ENCODE assay signal across 31 mouse cellular contexts in the genomic region with DNA sequence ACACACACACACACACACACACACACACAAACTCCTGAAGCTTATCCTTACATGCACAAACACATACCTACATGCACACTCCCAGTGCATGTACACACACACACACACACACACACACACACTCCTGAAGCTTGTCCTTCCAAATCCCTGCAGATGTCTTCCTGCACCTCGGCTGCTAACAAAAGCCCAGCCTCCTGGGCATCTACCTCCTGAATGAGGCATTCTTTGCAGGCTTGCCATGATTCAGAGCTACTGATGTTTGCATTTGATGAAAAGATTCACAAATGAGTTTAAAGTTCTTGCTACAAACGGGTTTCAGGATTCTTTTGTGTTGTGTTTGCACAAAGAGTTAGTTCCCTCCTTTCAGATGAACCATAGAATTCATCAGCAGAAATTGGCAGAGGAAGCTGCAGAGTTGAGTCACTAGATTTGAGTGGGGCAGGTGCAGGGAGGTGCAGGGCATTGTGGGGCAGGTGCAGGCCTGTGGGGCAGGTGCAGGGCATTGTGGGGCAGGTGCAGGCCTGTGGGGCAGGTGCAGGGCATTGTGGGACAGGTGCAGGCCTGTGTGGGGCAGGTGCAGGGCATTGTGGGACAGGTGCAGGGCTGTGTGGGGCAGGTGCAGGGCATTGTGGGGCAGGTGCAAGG.
DNase-seq lines count a peak whose midpoint lies in the region; ATAC-seq lines count a peak whose summit lies in the region.
"Had no signal": no experiment of that assay in that cellular context is flagged by ENCODE, and none has a peak within 500 bp of the region (broad histone marks: within the 10 kb centered on the region; RNA-seq: fewer than 3 reads in every experiment).

No protein-coding gene starts in this region.

- H3K9me3 ChIP-seq in forebrain, embryonic 10.5 days = no peaks in the 10 kb centered on the region
- no peaks in the 10 kb centered on the region for H3K9me3 ChIP-seq in forebrain, embryonic 16.5 days (ENCODE audit: control insufficient read depth, low read length)
- no peaks in the 10 kb centered on the region for H3K9me3 ChIP-seq in hindbrain, embryonic 13.5 days
- H3K9me3 ChIP-seq in hindbrain, embryonic 16.5 days (ENCODE audit: control insufficient read depth, low read length) = no peaks in the 10 kb centered on the region
- no peaks in the 10 kb centered on the region for H3K9me3 ChIP-seq in stomach, embryonic 15.5 days
- H3K9me3 ChIP-seq: heart, embryonic 12.5 days; limb, embryonic 10.5 days; limb, embryonic 15.5 days; liver, embryonic 13.5 days had no signal

- H3K4me3 ChIP-seq in forebrain, embryonic 10.5 days = no peak overlapping the region
- H3K4me3 ChIP-seq in forebrain, embryonic 16.5 days (replicated peaks; ENCODE audit: low read length) = no peak overlapping the region
- no peak overlapping the region for H3K4me3 ChIP-seq in hindbrain, embryonic 13.5 days
- no peak overlapping the region for H3K4me3 ChIP-seq in hindbrain, embryonic 16.5 days (ENCODE audit: low read length)
- no peak overlapping the region for H3K4me3 ChIP-seq in stomach, embryonic 15.5 days (replicated peaks)
- H3K4me3 ChIP-seq: gastrocnemius, adult 2 months; heart, adult 2 months; heart, embryonic 12.5 days; limb, embryonic 10.5 days; limb, embryonic 15.5 days; liver, embryonic 13.5 days had no signal

- H3K4me1 ChIP-seq in forebrain, embryonic 10.5 days = peaks cover 9% of the 10 kb centered on the region; the same call in 1 of the 2 replicates
- H3K4me1 ChIP-seq in forebrain, embryonic 16.5 days (replicated peaks; ENCODE audit: control insufficient read depth, insufficient read depth, low read length) = no peaks in the 10 kb centered on the region
- no peaks in the 10 kb centered on the region for H3K4me1 ChIP-seq in hindbrain, embryonic 13.5 days (replicated peaks)
- H3K4me1 ChIP-seq in hindbrain, embryonic 16.5 days (ENCODE audit: control insufficient read depth, insufficient read depth, low read depth, low read length) = no peaks in the 10 kb centered on the region
- 0 out of 2 replicates have a peak, but pooled peaks cover 3% of the 10 kb centered on the region for H3K4me1 ChIP-seq in stomach, embryonic 15.5 days
- H3K4me1 ChIP-seq: heart, embryonic 12.5 days; limb, embryonic 10.5 days; limb, embryonic 15.5 days; liver, embryonic 13.5 days had no signal

- WGBS in forebrain, embryonic 10.5 days = 24% methylated on average over 2 of the region's 2 CpGs
- WGBS in forebrain, embryonic 16.5 days = 7% methylated on average over 2 of the region's 2 CpGs
- 21% methylated on average over 2 of the region's 2 CpGs for WGBS in hindbrain, embryonic 13.5 days
- WGBS in hindbrain, embryonic 16.5 days = 17% methylated on average over 2 of the region's 2 CpGs
- WGBS in stomach, embryonic 15.5 days = 37% methylated on average over 2 of the region's 2 CpGs

- no peak overlapping the region for H3K4me2 ChIP-seq in forebrain, embryonic 16.5 days (ENCODE audit: low read length)
- no peak overlapping the region for H3K4me2 ChIP-seq in hindbrain, embryonic 13.5 days
- H3K4me2 ChIP-seq in hindbrain, embryonic 16.5 days (ENCODE audit: low read length) = no peak overlapping the region
- no peak overlapping the region for H3K4me2 ChIP-seq in stomach, embryonic 15.5 days
- H3K4me2 ChIP-seq: heart, embryonic 12.5 days; limb, embryonic 15.5 days; liver, embryonic 13.5 days had no signal

- H3K27me3 ChIP-seq in forebrain, embryonic 10.5 days (ENCODE audit: poor library complexity, severe bottlenecking) = no peaks in the 10 kb centered on the region
- no peaks in the 10 kb centered on the region for H3K27me3 ChIP-seq in forebrain, embryonic 16.5 days (replicated peaks; ENCODE audit: control insufficient read depth, insufficient read depth, low read length)
- no peaks in the 10 kb centered on the region for H3K27me3 ChIP-seq in hindbrain, embryonic 13.5 days
- H3K27me3 ChIP-seq in hindbrain, embryonic 16.5 days (replicated peaks; ENCODE audit: control insufficient read depth, insufficient read depth, low read length) = no peaks in the 10 kb centered on the region
- no peaks in the 10 kb centered on the region for H3K27me3 ChIP-seq in stomach, embryonic 15.5 days (replicated peaks)
- H3K27me3 ChIP-seq: liver, embryonic 13.5 days had no signal

- no peak for DNase-seq in forebrain, embryonic 10.5 days (ENCODE audit: extremely low spot score, low spot score)
- DNase-seq in brain, adult 2 months (ENCODE audit: low read depth, low spot score) = peak; percentile 23
- no peak for DNase-seq in right cerebral cortex, postnatal 4 days
- no peak for DNase-seq in testis, postnatal 14 days (ENCODE audit: low spot score)
- DNase-seq: adrenal gland, adult 8-10 months; cerebellum, adult 11 months; cerebellum, adult 9-10 months; cerebellum, postnatal 36 days; gastrocnemius, adult 2 months; gastrocnemius, postnatal 36 days; heart, adult 2 months; heart, postnatal 4 days; kidney, adult 9 months; kidney, postnatal 10 days; layer of hippocampus, postnatal 36 days; liver, embryonic 13.5 days; lung, adult 18-20 months; right cerebral cortex, adult 18-20 months; thymus, adult 2 months; thymus, postnatal 36 days had no signal

- no peak for ATAC-seq in forebrain, embryonic 16.5 days
- no peak for ATAC-seq in hindbrain, embryonic 13.5 days (ENCODE audit: low FRiP score)
- no peak for ATAC-seq in hindbrain, embryonic 16.5 days
- ATAC-seq in stomach, embryonic 15.5 days (ENCODE audit: insufficient read depth, low FRiP score, low read depth) = peak; percentile 85
- ATAC-seq: intestine, postnatal 0 days; lung, postnatal 0 days had no signal

- H3K9ac ChIP-seq in forebrain, embryonic 16.5 days (replicated peaks; ENCODE audit: low read depth, low read length) = no peak overlapping the region
- no peak overlapping the region for H3K9ac ChIP-seq in hindbrain, embryonic 13.5 days
- no peak overlapping the region for H3K9ac ChIP-seq in hindbrain, embryonic 16.5 days (ENCODE audit: low read depth, low read length)
- no peak overlapping the region for H3K9ac ChIP-seq in stomach, embryonic 15.5 days
- H3K9ac ChIP-seq: heart, embryonic 12.5 days; limb, embryonic 15.5 days; liver, embryonic 13.5 days had no signal

- no peaks in the 10 kb centered on the region for H3K36me3 ChIP-seq in forebrain, embryonic 10.5 days (replicated peaks)
- H3K36me3 ChIP-seq in forebrain, embryonic 16.5 days (ENCODE audit: control insufficient read depth, insufficient read depth) = no peaks in the 10 kb centered on the region
- no peaks in the 10 kb centered on the region for H3K36me3 ChIP-seq in hindbrain, embryonic 13.5 days
- H3K36me3 ChIP-seq in hindbrain, embryonic 16.5 days (ENCODE audit: control insufficient read depth, insufficient read depth, low read length) = no peaks in the 10 kb centered on the region
- H3K36me3 ChIP-seq in stomach, embryonic 15.5 days = no peaks in the 10 kb centered on the region
- H3K36me3 ChIP-seq: G1E; heart, embryonic 12.5 days; limb, embryonic 10.5 days; limb, embryonic 15.5 days; liver, embryonic 13.5 days had no signal

- H3K27ac ChIP-seq in forebrain, embryonic 10.5 days = peak overlapping the region; percentile 63
- H3K27ac ChIP-seq in forebrain, embryonic 16.5 days (ENCODE audit: low read length) = no peak overlapping the region
- H3K27ac ChIP-seq in hindbrain, embryonic 13.5 days = peak overlapping the region; percentile 5; the same call in 1 of the 2 replicates
- no peak overlapping the region for H3K27ac ChIP-seq in hindbrain, embryonic 16.5 days (ENCODE audit: low read depth, low read length)
- peak overlapping the region; percentile 63 for H3K27ac ChIP-seq in stomach, embryonic 15.5 days
- H3K27ac ChIP-seq: gastrocnemius, adult 2 months; heart, adult 2 months; limb, embryonic 10.5 days; limb, embryonic 15.5 days; liver, embryonic 13.5 days; macrophage had no signal

Comparison
In these comparisons a context has a peak if more than half of its experiments do, and no peak if none do; other contexts are left out.
1. H3K27ac ChIP-seq: peak in forebrain, embryonic 10.5 days (single experiment), hindbrain, embryonic 13.5 days (single experiment) and stomach, embryonic 15.5 days (single experiment); none in forebrain, embryonic 16.5 days (single experiment) and hindbrain, embryonic 16.5 days (single experiment).